Mouse (Mus musculus) limb, embryonic 14.5 days (tissue): Measurements from ENCODE around the gene Zp3r. TPM values are rescaled to one million over a fixed set of nuclear protein-coding genes. Genes with fewer than 3 reads are reported as not detected.

Source experiments
- ATAC-seq: fragments of 200-750 bp; cut with Nextera tagmentation; 2 replicates; pipeline ENCODE4 v1.8.0; 2017; ENCODE audit warnings: low read depth, moderate number of reproducible peaks, moderate TSS enrichment; ENCODE audit not compliant: low FRiP score
- DNase-seq: peaks from one replicate; pipeline ENCODE4 v3.0.0-alpha.2; 2015; ENCODE audit warnings: low spot score
- H3K27ac ChIP-seq: fragments of 300-500 bp; sonication (generic); replicated peaks from 2 replicates; pipeline ENCODE4 v1.5.1; 2014; ENCODE audit warnings: low read depth, mild to moderate bottlenecking, low read length, moderate library complexity, mixed read lengths
- H3K27me3 ChIP-seq: fragments of 300-500 bp; sonication (generic); 2 replicates; pipeline ENCODE4 v1.6.1; 2014; ENCODE audit warnings: low read length, mixed read lengths; ENCODE audit not compliant: control insufficient read depth, insufficient read depth
- H3K36me3 ChIP-seq: fragments of 300-500 bp; sonication (generic); 2 replicates; pipeline ENCODE4 v1.6.1; 2014; ENCODE audit warnings: mild to moderate bottlenecking, low read length, moderate library complexity, mixed read lengths; ENCODE audit not compliant: control insufficient read depth, insufficient read depth
- H3K4me1 ChIP-seq: fragments of 300-500 bp; sonication (generic); 2 replicates; pipeline ENCODE4 v1.6.1; 2014; ENCODE audit warnings: antibody characterized with exemption, low read length, mixed read lengths; ENCODE audit not compliant: control insufficient read depth, insufficient read depth
- H3K4me2 ChIP-seq: fragments of 300-500 bp; sonication (generic); replicated peaks from 2 replicates; pipeline ENCODE4 v1.6.1; 2014; ENCODE audit warnings: low read depth, mild to moderate bottlenecking, low read length, moderate library complexity; ENCODE audit not compliant: severe bottlenecking
- H3K4me3 ChIP-seq: fragments of 300-500 bp; sonication (generic); replicated peaks from 2 replicates; pipeline ENCODE4 v1.5.1; 2014; ENCODE audit warnings: low read length
- H3K9ac ChIP-seq: fragments of 300-500 bp; sonication (generic); 2 replicates; pipeline ENCODE4 v1.6.1; 2014; ENCODE audit warnings: mild to moderate bottlenecking, low read depth, low read length, moderate library complexity; ENCODE audit not compliant: severe bottlenecking
- H3K9me3 ChIP-seq: fragments of 300-500 bp; sonication (generic); 2 replicates; pipeline ENCODE4 v1.6.1; 2016; ENCODE audit warnings: low read length; ENCODE audit not compliant: control insufficient read depth
- POLR2A ChIP-seq: fragments of 200-500 bp; IDR thresholded peaks from 2 replicates; pipeline ENCODE4 v1.8.0; 2012; ENCODE audit warnings: inconsistent platforms, mild to moderate bottlenecking, moderate library complexity, borderline replicate concordance; ENCODE audit not compliant: insufficient read depth, insufficient read length; ENCODE audit errors: extremely low read depth
- WGBS: fragments of 180-500 bp; shearing (Covaris S2); extraction: QIAGEN DNeasy Blood & Tissue Kit; methylation state at CpG from one replicate; pipeline ENCODE4 v1.1.7; 2014; 5-methylcytosine and 5-hydroxymethylcytosine counted together
- polyA plus RNA-seq, 2 experiments: library from polyadenylated mRNA; depleted of rRNA in 1 of 2; stranded (reverse) in 1 of 2; unstranded in 1 of 2; fragments of >200 nt; fragmentation: Nextera tagmentation in 1 of 2; extraction: Ambion mirVana in 1 of 2; gene quantifications; 2 replicates each; pipeline versions ENCODE4 v1.2.1 to v1.2.3; 2012 to 2014

The Zp3r gene
- polyA plus RNA-seq, 2 experiments, result not detected

- Histone ChIP-seq H3K9ac (no peak overlapping the region), H3K36me3 (no peaks in the 10 kb centered on the region), H3K4me2 (no peak overlapping the region), H3K27ac (no peak overlapping the region), H3K9me3 (no peaks in the 10 kb centered on the region), H3K4me1 (no peaks in the 10 kb centered on the region), H3K27me3 (no peaks in the 10 kb centered on the region), H3K4me3 (no peak overlapping the region)
- DNase-seq (no peak), ATAC-seq (no peak)
- TF ChIP-seq POLR2A, result no peak
Observed at GRCm38 (mm10) chr1:130640967-130641366, 11.5 kb upstream of the Zp3r start.

- H3K27ac ChIP-seq, result no peak overlapping the region
- no peaks in the 10 kb centered on the region for H3K9me3 ChIP-seq
- no peaks in the 10 kb centered on the region for H3K4me1 ChIP-seq
- H3K4me2 ChIP-seq, result no peak overlapping the region
- H3K4me3 ChIP-seq, result no peak overlapping the region
- DNase-seq (peak; percentile 45), ATAC-seq (peak; percentile 60)
- H3K27me3 ChIP-seq, result no peaks in the 10 kb centered on the region
- H3K36me3 ChIP-seq, result no peaks in the 10 kb centered on the region
- TF ChIP-seq POLR2A, result no peak
- 29% methylated on average over 16 of the region's 16 CpGs for WGBS
- no peak overlapping the region for H3K9ac ChIP-seq
Observed at GRCm38 (mm10) chr1:130633761-130634410, 4.5 kb upstream of the Zp3r start.

- Histone ChIP-seq H3K27ac (no peak overlapping the region), H3K4me3 (no peak overlapping the region), H3K36me3 (no peaks in the 10 kb centered on the region), H3K4me1 (no peaks in the 10 kb centered on the region), H3K9ac (no peak overlapping the region), H3K4me2 (no peak overlapping the region), H3K27me3 (no peaks in the 10 kb centered on the region), H3K9me3 (no peaks in the 10 kb centered on the region)
- no peak for ATAC-seq
- 85% methylated on average over 8 of the region's 8 CpGs for WGBS
- DNase-seq, result no peak
- TF ChIP-seq POLR2A, result no peak
Observed at GRCm38 (mm10) chr1:130633316-130633715, 3.9 kb upstream of the Zp3r start.

- DNase-seq, result no peak
- WGBS, result 84% methylated on average over 2 of the region's 2 CpGs
- Histone ChIP-seq H3K4me3 (no peak overlapping the region), H3K9ac (no peak overlapping the region), H3K36me3 (no peaks in the 10 kb centered on the region), H3K9me3 (no peaks in the 10 kb centered on the region), H3K4me2 (no peak overlapping the region), H3K27me3 (no peaks in the 10 kb centered on the region), H3K27ac (no peak overlapping the region), H3K4me1 (no peaks in the 10 kb centered on the region)
- ATAC-seq, result no peak
- no peak for TF ChIP-seq POLR2A
Observed at GRCm38 (mm10) chr1:130596291-130596690, 33.1 kb downstream of the Zp3r start.

GRCm38 (mm10) chr1:130588659-130589058, 40.8 kb downstream of the Zp3r start:
- Histone ChIP-seq H3K4me2 (no peak overlapping the region), H3K9ac (no peak overlapping the region), H3K27me3 (no peaks in the 10 kb centered on the region), H3K36me3 (no peaks in the 10 kb centered on the region), H3K27ac (no peak overlapping the region), H3K9me3 (no peaks in the 10 kb centered on the region), H3K4me1 (no peaks in the 10 kb centered on the region), H3K4me3 (no peak overlapping the region)
- DNase-seq, result no peak
- ATAC-seq, result no peak
- WGBS, result 88% methylated on average over 9 of the region's 9 CpGs
- no peak for TF ChIP-seq POLR2A
